Mouse (Mus musculus) C2C12 (cell line): ENCODE results near the gene Selenof. TPM values are rescaled to one million over a fixed set of nuclear protein-coding genes. Genes with fewer than 3 reads are reported as not detected.

Experiments used
- H3K27me3 ChIP-seq: one replicate; pipeline ENCODE4 v1.6.1; 2011; ENCODE audit not compliant: control insufficient read depth, insufficient read depth, insufficient read length
- H3K36me3 ChIP-seq: one replicate; pipeline ENCODE4 v1.6.1; 2011; ENCODE audit not compliant: control insufficient read depth, insufficient read depth
- H3K4me3 ChIP-seq: one replicate; pipeline ENCODE4 v1.5.1; 2011; ENCODE audit warnings: mild to moderate bottlenecking, control low read depth; ENCODE audit not compliant: poor library complexity, insufficient read depth, severe bottlenecking
- H3K79me2 ChIP-seq: one replicate; pipeline ENCODE4 v1.6.1; 2011; ENCODE audit not compliant: control insufficient read depth, insufficient read depth
- H3K79me3 ChIP-seq: one replicate; pipeline ENCODE4 v1.6.1; 2011; ENCODE audit warnings: low read depth, control low read depth
- H3ac ChIP-seq: one replicate; pipeline ENCODE3; 2011; ENCODE audit warnings: low read depth; ENCODE audit not compliant: control insufficient read depth, insufficient read length
- CEBPB ChIP-seq: IDR thresholded peaks from one replicate; pipeline ENCODE4 v1.6.1; 2011; ENCODE audit warnings: low read depth, mild to moderate bottlenecking, control low read depth, moderate library complexity
- CTCF ChIP-seq: IDR thresholded peaks from one replicate; pipeline ENCODE4 v1.5.1; 2011; ENCODE audit not compliant: control insufficient read depth, insufficient read depth, insufficient read length
- FOSL1 ChIP-seq: IDR thresholded peaks from one replicate; pipeline ENCODE4 v1.8.0; 2011; ENCODE audit warnings: mild to moderate bottlenecking, low read length; ENCODE audit not compliant: poor library complexity, insufficient read depth, severe bottlenecking
- MAX ChIP-seq: IDR thresholded peaks from one replicate; pipeline ENCODE4 v1.6.1; 2011; ENCODE audit warnings: mild to moderate bottlenecking, control low read depth
- MYOD1 ChIP-seq: IDR thresholded peaks from one replicate; pipeline ENCODE4 v1.6.1; 2011; ENCODE audit warnings: low read depth; ENCODE audit not compliant: control insufficient read depth, insufficient read length
- MYOG ChIP-seq: IDR thresholded peaks from one replicate; pipeline ENCODE4 v1.6.1; 2011; ENCODE audit not compliant: control insufficient read depth, insufficient read length; ENCODE audit errors: extremely low read depth
- USF1 ChIP-seq: IDR thresholded peaks from one replicate; pipeline ENCODE4 v1.6.1; 2011; ENCODE audit warnings: low read depth, mild to moderate bottlenecking, control low read depth, moderate library complexity
- polyA plus RNA-seq: library from polyadenylated mRNA; unstranded; fragments of >200 nt; fragmentation: generic; extraction: Trizol; gene quantifications from one replicate; pipeline ENCODE4 v1.2.1, GENCODE M21; 2012; ENCODE audit warnings: missing spikeins

Gene Selenof
- polyA plus RNA-seq, 1 experiment: 296 TPM

DNA sequence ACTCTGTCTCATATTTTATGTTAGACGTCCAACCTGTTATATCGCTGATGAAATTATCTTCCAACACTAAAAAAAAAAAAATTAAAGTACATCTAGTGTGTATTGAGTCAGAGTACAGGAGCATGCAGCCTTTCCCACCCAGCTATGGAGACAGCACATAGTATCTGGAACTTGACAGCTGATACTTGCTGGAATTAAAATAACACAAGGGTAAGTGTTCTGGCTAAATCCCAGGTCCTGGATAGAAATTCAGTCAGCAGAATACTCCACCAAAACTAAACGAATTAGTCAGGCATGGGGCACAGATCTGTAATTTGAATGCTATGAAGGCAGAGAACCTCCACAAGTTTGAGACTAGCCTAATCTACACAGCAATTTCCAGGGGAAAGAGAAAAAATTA lies 31.1 kb upstream of the Selenof start:
- Histone ChIP-seq H3K36me3 (no peaks in the 10 kb centered on the region), H3K79me3 (peaks cover 62% of the 10 kb centered on the region), H3K79me2 (peaks cover 97% of the 10 kb centered on the region), H3ac (no peak overlapping the region), H3K27me3 (no peaks in the 10 kb centered on the region), H3K4me3 (no peak overlapping the region)
- TF ChIP-seq MYOD1: no peak
- TF ChIP-seq MYOG: no peak
- TF ChIP-seq CTCF: no peak
- no peak for TF ChIP-seq CEBPB
- TF ChIP-seq USF1: no peak
- no peak for TF ChIP-seq FOSL1
- TF ChIP-seq MAX: no peak

DNA sequence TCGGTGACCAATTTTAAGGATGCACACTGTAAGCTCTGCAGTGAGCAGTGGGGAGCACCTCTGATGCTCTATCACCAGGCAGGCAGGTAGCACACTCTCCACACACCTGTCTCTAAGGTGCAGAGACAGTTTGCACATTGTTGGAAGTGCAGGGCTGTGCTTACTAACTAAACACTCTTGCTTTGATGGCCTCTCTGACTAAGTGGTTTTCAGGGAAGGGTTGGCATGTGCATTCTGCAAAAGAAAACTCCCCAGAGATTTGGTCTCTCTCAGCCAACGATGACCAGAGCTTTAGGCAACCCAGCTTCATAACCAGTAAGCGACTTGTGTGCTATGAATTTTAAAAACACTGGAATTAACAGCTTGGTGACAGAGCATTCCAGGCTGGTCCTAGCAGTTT lies 29.3 kb upstream of the Selenof start:
- Histone ChIP-seq H3K79me3 (peaks cover 63% of the 10 kb centered on the region), H3K4me3 (no peak overlapping the region), H3K79me2 (peaks cover 98% of the 10 kb centered on the region), H3K27me3 (no peaks in the 10 kb centered on the region), H3ac (no peak overlapping the region), H3K36me3 (no peaks in the 10 kb centered on the region)
- TF ChIP-seq USF1 (no peak), CEBPB (no peak), MYOG (no peak), CTCF (no peak), MAX (no peak), MYOD1 (no peak), FOSL1 (no peak)

DNA sequence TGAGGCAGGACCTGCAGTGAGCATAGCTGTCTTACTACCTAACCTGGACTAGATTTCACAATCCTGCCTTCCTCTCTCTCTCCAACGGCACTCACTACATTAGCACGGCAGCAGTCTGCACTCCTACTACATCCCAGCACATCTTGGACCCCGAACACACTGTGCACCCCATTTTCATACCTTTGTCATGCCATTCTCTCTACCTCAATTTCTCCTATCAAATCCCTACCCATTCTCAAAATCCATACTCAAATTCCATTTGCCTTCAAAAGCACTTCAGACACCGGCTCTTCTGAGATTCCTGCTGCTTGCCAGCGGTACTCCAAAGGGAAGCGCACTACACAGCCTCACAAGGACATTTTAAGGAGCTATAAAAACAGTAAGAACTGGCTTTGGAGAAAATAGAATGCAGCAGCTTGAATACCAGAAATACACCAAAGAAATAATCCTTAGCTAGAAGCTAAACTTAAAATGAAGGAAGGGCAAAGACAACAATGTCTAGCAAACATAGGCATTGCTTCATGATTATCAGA lies 28.1 kb upstream of the Selenof start:
- Histone ChIP-seq H3K27me3 (no peaks in the 10 kb centered on the region), H3ac (no peak overlapping the region), H3K79me3 (peaks cover 65% of the 10 kb centered on the region), H3K79me2 (peaks cover 97% of the 10 kb centered on the region), H3K36me3 (no peaks in the 10 kb centered on the region), H3K4me3 (no peak overlapping the region)
- TF ChIP-seq USF1 (no peak), CEBPB (no peak), MYOG (no peak), FOSL1 (no peak), MAX (no peak), CTCF (no peak), MYOD1 (no peak)

DNA sequence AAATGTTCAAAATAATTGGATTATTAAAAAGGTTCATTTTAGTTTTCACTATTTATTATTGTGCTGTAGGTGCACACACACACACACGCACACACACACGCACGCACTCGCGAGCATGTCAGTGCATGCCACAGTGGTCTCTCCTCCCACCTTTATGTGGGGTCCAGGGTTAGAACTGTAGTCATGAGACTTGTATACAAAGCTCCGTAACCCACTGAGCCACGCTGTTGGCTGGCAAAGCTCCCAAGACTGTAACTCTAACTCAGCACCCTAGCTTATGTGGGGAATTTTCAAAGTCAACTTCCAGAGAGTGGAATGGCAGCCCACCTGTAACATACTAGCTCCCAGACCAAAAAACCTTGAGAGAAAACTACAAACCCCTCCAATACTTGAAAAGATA lies 25.0 kb upstream of the Selenof start:
- Histone ChIP-seq H3K4me3 (no peak overlapping the region), H3K36me3 (no peaks in the 10 kb centered on the region), H3K79me3 (peaks cover 66% of the 10 kb centered on the region), H3K27me3 (no peaks in the 10 kb centered on the region), H3K79me2 (peaks cover 91% of the 10 kb centered on the region), H3ac (no peak overlapping the region)
- TF ChIP-seq FOSL1: no peak
- TF ChIP-seq MAX: no peak
- TF ChIP-seq MYOG: no peak
- TF ChIP-seq MYOD1: no peak
- TF ChIP-seq CEBPB: no peak
- no peak for TF ChIP-seq CTCF
- no peak for TF ChIP-seq USF1

DNA sequence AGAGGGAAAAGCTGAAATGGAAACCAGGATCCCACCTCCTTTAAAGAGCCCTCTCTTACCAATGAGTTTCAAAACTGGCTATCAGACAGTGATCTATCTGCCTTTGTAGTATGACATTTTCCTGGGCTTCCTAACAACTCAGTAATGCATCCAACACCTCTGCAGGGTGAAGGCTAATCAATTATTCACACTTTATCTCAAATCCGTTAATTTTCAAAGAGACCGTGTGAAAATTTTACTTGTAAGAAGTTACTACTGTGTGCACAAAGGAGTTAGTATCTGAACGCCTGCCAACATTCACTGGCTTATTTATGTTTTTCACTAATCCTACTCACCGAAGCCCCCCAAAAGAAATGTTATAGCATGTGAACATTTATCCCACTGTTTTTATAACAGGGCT lies 24.3 kb upstream of the Selenof start:
- no peaks in the 10 kb centered on the region for H3K27me3 ChIP-seq
- no peak overlapping the region for H3K4me3 ChIP-seq
- no peaks in the 10 kb centered on the region for H3K36me3 ChIP-seq
- H3ac ChIP-seq: no peak overlapping the region
- H3K79me3 ChIP-seq: peaks cover 68% of the 10 kb centered on the region
- H3K79me2 ChIP-seq: peaks cover 91% of the 10 kb centered on the region
- TF ChIP-seq USF1 (no peak), CTCF (no peak), CEBPB (no peak)

DNA sequence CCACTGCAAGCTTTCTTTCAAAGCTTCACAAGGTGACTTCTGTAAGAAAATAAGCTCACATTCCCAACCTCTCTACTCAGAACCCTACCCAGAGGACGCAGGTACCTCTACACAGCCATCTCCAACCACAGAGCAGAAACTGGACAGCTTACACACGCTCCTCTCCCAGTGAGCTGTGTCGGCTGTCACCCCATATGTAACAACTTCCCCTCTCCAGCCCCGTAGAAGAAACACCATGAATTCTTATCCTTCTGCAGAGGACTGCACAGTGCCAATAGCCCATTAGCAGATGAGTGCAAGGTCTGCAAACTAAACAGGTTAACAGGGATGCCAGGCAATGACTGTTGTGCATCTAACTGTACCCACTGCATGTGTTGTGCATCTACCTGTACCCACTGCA lies 23.6 kb upstream of the Selenof start:
- H3K79me3 ChIP-seq: peaks cover 70% of the 10 kb centered on the region
- no peaks in the 10 kb centered on the region for H3K36me3 ChIP-seq
- H3K4me3 ChIP-seq: no peak overlapping the region
- H3K79me2 ChIP-seq: peaks cover 91% of the 10 kb centered on the region
- no peak overlapping the region for H3ac ChIP-seq
- no peak for TF ChIP-seq MYOG
- TF ChIP-seq MYOD1: no peak
- no peak for TF ChIP-seq MAX
- no peak for TF ChIP-seq FOSL1
- TF ChIP-seq CTCF: no peak
- TF ChIP-seq CEBPB: no peak
- TF ChIP-seq USF1: no peak
- no peaks in the 10 kb centered on the region for H3K27me3 ChIP-seq
